Mouse (Mus musculus) granulocyte monocyte progenitor cell, adult 5-6 weeks (primary cell): ENCODE results near the gene Gm21954. TPM values are rescaled to one million over a fixed set of nuclear protein-coding genes. Genes with fewer than 3 reads are reported as not detected.

ENCODE experiments used
- ATAC-seq: replicated peaks from 2 replicates; pipeline ENCODE4 v1.8.0; 2016; ENCODE audit warnings: mild to moderate bottlenecking, moderate TSS enrichment, inconsistent platforms; ENCODE audit not compliant: poor library complexity, severe bottlenecking
- total RNA-seq, 2 experiments: library from RNA; stranded (forward) in 1 of 2; stranded (reverse) in 1 of 2; fragments of 200-712, 200-1000 nt in 1 of 2; fragments of >200 nt in 1 of 2; fragmentation: Nextera tagmentation in 1 of 2; gene quantifications; 2 replicates each; pipeline ENCODE4 v1.2.3; 2014 to 2017

The Gm21954 gene
- total RNA-seq, 2 experiments from 2014 or later, result not detected

- ATAC-seq, result no peak
Measured at GRCm38 (mm10) chr3:55423640-55424397, 48.2 kb downstream of the Gm21954 start.

GRCm38 (mm10) chr3:55420436-55421083 lies 51.5 kb downstream of the Gm21954 start:
- no peak for ATAC-seq

- ATAC-seq, result no peak
Measured at GRCm38 (mm10) chr3:55419334-55419733, 52.7 kb downstream of the Gm21954 start.

- ATAC-seq, result no peak
Measured at GRCm38 (mm10) chr3:55418845-55419244, 53.2 kb downstream of the Gm21954 start.

GRCm38 (mm10) chr3:55415527-55415950 lies 56.5 kb downstream of the Gm21954 start:
- no peak for ATAC-seq

Other genes with a start within 250 kb of the Gm21954 start
- not detected in 2 replicates for gene Dclk1, start 229.8 kb downstream of the Gm21954 start, total RNA-seq (2014; fragmentation: Nextera tagmentation)
- not detected in 2 replicates for gene Dclk1, start 229.8 kb downstream of the Gm21954 start, total RNA-seq (2017)